Mouse (Mus musculus): Measurements from ENCODE around the gene Rerg. TPM values are rescaled to one million over a fixed set of nuclear protein-coding genes. Genes with fewer than 3 reads are reported as not detected.

The Rerg gene
- polyA plus RNA-seq, 1 experiment, result 3.1 TPM

GRCm38 (mm10) chr6:137144958-137145535 is 25.2 kb downstream of the Rerg start:
- no peak overlapping the region for H3K4me2 ChIP-seq (ENCODE audit: low read depth)
- no peaks in the 10 kb centered on the region for H3K36me3 ChIP-seq (ENCODE audit: control insufficient read depth, insufficient read depth)
- H3K79me2 ChIP-seq (ENCODE audit: control insufficient read depth, insufficient read depth), result no peaks in the 10 kb centered on the region
- no peak overlapping the region for H3ac ChIP-seq (ENCODE audit: control insufficient read depth, insufficient read length)
- H3K4me3 ChIP-seq, result no peak overlapping the region
- H3K27me3 ChIP-seq (ENCODE audit: control insufficient read depth, insufficient read depth, insufficient read length), result no peaks in the 10 kb centered on the region
- no peak for TF ChIP-seq SRF (IDR thresholded peaks at IDR 0.05; ENCODE audit: control insufficient read depth, insufficient read length, low read depth)
- no peak for TF ChIP-seq USF1 (IDR thresholded peaks at IDR 0.05; ENCODE audit: low read depth)
- no peak for TF ChIP-seq POLR2AphosphoS2 (IDR thresholded peaks at IDR 0.05; ENCODE audit: insufficient read length, low read depth)
- TF ChIP-seq TCF12 (IDR thresholded peaks at IDR 0.05; ENCODE audit: insufficient read depth, poor library complexity, severe bottlenecking), result no peak
- TF ChIP-seq POLR2A (IDR thresholded peaks at IDR 0.05; ENCODE audit: insufficient read length, low read depth), result no peak
- TF ChIP-seq E2F4 (IDR thresholded peaks at IDR 0.05; ENCODE audit: insufficient read depth), result no peak
- TF ChIP-seq MAX (IDR thresholded peaks at IDR 0.05; ENCODE audit: low read depth), result no peak
- TF ChIP-seq TCF3 (IDR thresholded peaks at IDR 0.05; ENCODE audit: insufficient read length, low read depth), result no peak
- TF ChIP-seq REST (IDR thresholded peaks at IDR 0.05; ENCODE audit: insufficient read depth, insufficient read length), result no peak
- no peak for TF ChIP-seq MYOD1 (IDR thresholded peaks at IDR 0.05; ENCODE audit: control insufficient read depth in 1 of 3, insufficient read length in 2 of 3, low read depth in 2 of 3)
- no peak for TF ChIP-seq CEBPB (IDR thresholded peaks at IDR 0.05; ENCODE audit: insufficient read depth, poor library complexity, severe bottlenecking)
- TF ChIP-seq MYOG (IDR thresholded peaks at IDR 0.05; ENCODE audit: control insufficient read depth in 1 of 3, insufficient read depth in 1 of 3, insufficient read length in 2 of 3, low read depth in 2 of 3), result no peak

- Histone ChIP-seq H3K4me2 (ENCODE audit: low read depth) (no peak overlapping the region), H3ac (ENCODE audit: control insufficient read depth, insufficient read length) (no peak overlapping the region), H3K27me3 (ENCODE audit: control insufficient read depth, insufficient read depth, insufficient read length) (no peaks in the 10 kb centered on the region), H3K36me3 (ENCODE audit: control insufficient read depth, insufficient read depth) (no peaks in the 10 kb centered on the region), H3K4me3 (no peak overlapping the region), H3K79me2 (ENCODE audit: control insufficient read depth, insufficient read depth) (no peaks in the 10 kb centered on the region)
- TF ChIP-seq POLR2AphosphoS2 (IDR thresholded peaks at IDR 0.05; ENCODE audit: insufficient read length, low read depth), result no peak
- no peak for TF ChIP-seq E2F4 (IDR thresholded peaks at IDR 0.05; ENCODE audit: insufficient read depth)
- no peak for TF ChIP-seq REST (IDR thresholded peaks at IDR 0.05; ENCODE audit: insufficient read depth, insufficient read length)
- TF ChIP-seq TCF3 (IDR thresholded peaks at IDR 0.05; ENCODE audit: insufficient read length, low read depth), result no peak
- no peak for TF ChIP-seq USF1 (IDR thresholded peaks at IDR 0.05; ENCODE audit: low read depth)
- no peak for TF ChIP-seq SRF (IDR thresholded peaks at IDR 0.05; ENCODE audit: control insufficient read depth, insufficient read length, low read depth)
- no peak for TF ChIP-seq MYOG (IDR thresholded peaks at IDR 0.05; ENCODE audit: control insufficient read depth in 1 of 3, insufficient read depth in 1 of 3, insufficient read length in 2 of 3, low read depth in 2 of 3)
- no peak for TF ChIP-seq CEBPB (IDR thresholded peaks at IDR 0.05; ENCODE audit: insufficient read depth, poor library complexity, severe bottlenecking)
- no peak for TF ChIP-seq POLR2A (IDR thresholded peaks at IDR 0.05; ENCODE audit: insufficient read length, low read depth)
- TF ChIP-seq MAX (IDR thresholded peaks at IDR 0.05; ENCODE audit: low read depth), result no peak
- no peak for TF ChIP-seq TCF12 (IDR thresholded peaks at IDR 0.05; ENCODE audit: insufficient read depth, poor library complexity, severe bottlenecking)
Measured at GRCm38 (mm10) chr6:137144526-137144840, 25.8 kb downstream of the Rerg start.

GRCm38 (mm10) chr6:137143818-137144525 is 26.3 kb downstream of the Rerg start:
- TF ChIP-seq MAX (IDR thresholded peaks at IDR 0.05; ENCODE audit: low read depth), result no peak
- TF ChIP-seq E2F4 (IDR thresholded peaks at IDR 0.05; ENCODE audit: insufficient read depth), result no peak
- TF ChIP-seq POLR2A (IDR thresholded peaks at IDR 0.05; ENCODE audit: insufficient read length, low read depth), result no peak
- no peak for TF ChIP-seq REST (IDR thresholded peaks at IDR 0.05; ENCODE audit: insufficient read depth, insufficient read length)
- no peak for TF ChIP-seq MYOD1 (IDR thresholded peaks at IDR 0.05; ENCODE audit: control insufficient read depth in 1 of 3, insufficient read length in 2 of 3, low read depth in 2 of 3)
- TF ChIP-seq MYOG (IDR thresholded peaks at IDR 0.05; ENCODE audit: control insufficient read depth in 1 of 3, insufficient read depth in 1 of 3, insufficient read length in 2 of 3, low read depth in 2 of 3), result no peak
- no peak for TF ChIP-seq SRF (IDR thresholded peaks at IDR 0.05; ENCODE audit: control insufficient read depth, insufficient read length, low read depth)
- TF ChIP-seq CEBPB (IDR thresholded peaks at IDR 0.05; ENCODE audit: insufficient read depth, poor library complexity, severe bottlenecking), result no peak
- no peak for TF ChIP-seq TCF3 (IDR thresholded peaks at IDR 0.05; ENCODE audit: insufficient read length, low read depth)
- TF ChIP-seq USF1 (IDR thresholded peaks at IDR 0.05; ENCODE audit: low read depth), result no peak
- TF ChIP-seq POLR2AphosphoS2 (IDR thresholded peaks at IDR 0.05; ENCODE audit: insufficient read length, low read depth), result no peak
- Histone ChIP-seq H3K4me2 (ENCODE audit: low read depth) (peak overlapping the region; percentile 46), H3K27me3 (ENCODE audit: control insufficient read depth, insufficient read depth, insufficient read length) (no peaks in the 10 kb centered on the region), H3ac (ENCODE audit: control insufficient read depth, insufficient read length) (no peak overlapping the region), H3K4me3 (no peak overlapping the region), H3K79me2 (ENCODE audit: control insufficient read depth, insufficient read depth) (no peaks in the 10 kb centered on the region), H3K36me3 (ENCODE audit: control insufficient read depth, insufficient read depth) (no peaks in the 10 kb centered on the region)

DNA sequence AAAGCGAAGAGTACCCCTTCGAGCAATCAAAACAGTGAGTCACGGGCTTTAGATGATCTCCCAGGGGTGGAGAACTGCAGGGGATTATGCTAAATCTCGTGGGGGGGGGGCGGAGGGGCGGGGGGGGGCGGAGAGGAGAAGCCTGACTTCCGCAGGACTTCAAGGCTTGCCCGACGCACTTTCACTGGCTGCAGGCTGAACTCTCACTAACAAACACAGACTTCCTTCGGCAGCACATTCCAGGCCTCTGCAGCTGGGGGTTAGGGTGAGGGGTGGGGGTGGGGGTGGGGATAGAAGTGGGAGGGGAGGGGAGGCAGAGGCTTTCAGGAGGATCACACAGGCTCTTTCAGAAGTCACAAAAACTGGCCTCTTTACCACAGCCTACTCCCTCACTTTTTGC is 27.5 kb downstream of the Rerg start:
- no peaks in the 10 kb centered on the region for H3K36me3 ChIP-seq (ENCODE audit: control insufficient read depth, insufficient read depth)
- TF ChIP-seq E2F4 (IDR thresholded peaks at IDR 0.05; ENCODE audit: insufficient read depth), result no peak
- no peak for TF ChIP-seq TCF12 (IDR thresholded peaks at IDR 0.05; ENCODE audit: insufficient read depth, poor library complexity, severe bottlenecking)
- no peak for TF ChIP-seq REST (IDR thresholded peaks at IDR 0.05; ENCODE audit: insufficient read depth, insufficient read length)
- TF ChIP-seq MYOD1 (IDR thresholded peaks at IDR 0.05; ENCODE audit: control insufficient read depth in 1 of 3, insufficient read length in 2 of 3, low read depth in 2 of 3), result no peak
- no peak for TF ChIP-seq USF1 (IDR thresholded peaks at IDR 0.05; ENCODE audit: low read depth)
- TF ChIP-seq POLR2A (IDR thresholded peaks at IDR 0.05; ENCODE audit: insufficient read length, low read depth), result no peak
- TF ChIP-seq POLR2AphosphoS2 (IDR thresholded peaks at IDR 0.05; ENCODE audit: insufficient read length, low read depth), result no peak
- TF ChIP-seq MYOG (IDR thresholded peaks at IDR 0.05; ENCODE audit: control insufficient read depth in 1 of 3, insufficient read depth in 1 of 3, insufficient read length in 2 of 3, low read depth in 2 of 3), result no peak
- TF ChIP-seq MAX (IDR thresholded peaks at IDR 0.05; ENCODE audit: low read depth), result no peak
- TF ChIP-seq SRF (IDR thresholded peaks at IDR 0.05; ENCODE audit: control insufficient read depth, insufficient read length, low read depth), result no peak
- TF ChIP-seq CEBPB (IDR thresholded peaks at IDR 0.05; ENCODE audit: insufficient read depth, poor library complexity, severe bottlenecking), result no peak
- no peak for TF ChIP-seq TCF3 (IDR thresholded peaks at IDR 0.05; ENCODE audit: insufficient read length, low read depth)
- no peaks in the 10 kb centered on the region for H3K27me3 ChIP-seq (ENCODE audit: control insufficient read depth, insufficient read depth, insufficient read length)
- peak overlapping the region; percentile 72 for H3K4me2 ChIP-seq (ENCODE audit: low read depth)
- H3K79me2 ChIP-seq (ENCODE audit: control insufficient read depth, insufficient read depth), result no peaks in the 10 kb centered on the region
- no peak overlapping the region for H3ac ChIP-seq (ENCODE audit: control insufficient read depth, insufficient read length)
- no peak overlapping the region for H3K4me3 ChIP-seq
